Mouse (Mus musculus): ENCODE results near the gene Cdk2. TPM values are rescaled to one million over a fixed set of nuclear protein-coding genes. Genes with fewer than 3 reads are reported as not detected.
"Not testable (repeated sequence)": the region's sequence is repeated elsewhere in the genome, so short reads cannot be mapped to it uniquely, and the experiment has no call there.

Gene Cdk2
- 1 to 10 TPM; 3.8 to 5.3 TPM for total RNA-seq (2021)
- long read RNA-seq, experiment 1, partial matches to known transcripts = 0 of 3 reads
- long read RNA-seq, experiment 1, other reads (novel, unspliced or antisense) = 1 of 3 reads
- long read RNA-seq, experiment 2, partial matches to known transcripts = 0 of 4 reads
- long read RNA-seq, experiment 2, other reads (novel, unspliced or antisense) = 0 of 4 reads

DNA sequence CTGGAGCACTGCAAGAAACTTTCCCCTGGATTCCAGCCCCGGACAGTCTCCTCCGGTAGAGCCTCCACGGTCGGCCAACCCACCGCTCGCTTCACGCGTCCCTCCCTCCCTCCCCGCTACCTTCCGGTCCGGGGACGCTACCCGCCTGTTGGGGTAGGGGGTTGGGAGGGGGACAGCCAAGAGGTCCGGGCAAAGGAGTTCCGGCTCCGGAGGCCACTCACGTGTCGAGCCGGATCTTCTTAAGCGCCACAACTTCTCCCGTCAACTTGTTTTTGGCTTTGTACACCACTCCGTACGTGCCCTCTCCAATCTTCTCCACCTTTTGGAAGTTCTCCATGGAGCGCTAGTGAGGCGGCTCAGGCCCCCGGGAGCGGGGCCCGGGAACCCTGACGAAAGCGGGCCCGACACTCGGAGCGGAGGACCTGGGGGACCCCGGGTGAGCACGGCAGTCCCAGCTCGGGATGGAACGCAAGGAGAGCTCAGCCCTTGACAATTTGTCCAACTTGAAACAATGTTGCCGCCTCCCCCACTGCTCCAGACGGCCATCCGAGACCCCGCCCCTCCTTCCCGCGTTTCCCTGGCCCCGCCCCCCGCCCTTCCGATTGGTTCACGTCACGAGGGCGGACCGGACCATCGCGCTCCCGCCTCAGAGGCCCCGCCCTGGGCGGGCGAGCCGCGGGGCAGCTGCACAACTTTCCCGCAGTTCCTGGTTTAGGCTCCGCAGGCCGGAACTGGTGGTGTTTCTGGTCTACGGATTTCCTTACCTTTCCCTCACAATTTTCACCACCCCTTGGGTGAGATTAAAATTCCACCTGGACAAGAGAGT lies at the start of gene Cdk2:
Cdk2 (minus strand) TSS at position 541 of the 826 bp plus-strand sequence.
- peak; percentile 94 for DNase-seq

DNA sequence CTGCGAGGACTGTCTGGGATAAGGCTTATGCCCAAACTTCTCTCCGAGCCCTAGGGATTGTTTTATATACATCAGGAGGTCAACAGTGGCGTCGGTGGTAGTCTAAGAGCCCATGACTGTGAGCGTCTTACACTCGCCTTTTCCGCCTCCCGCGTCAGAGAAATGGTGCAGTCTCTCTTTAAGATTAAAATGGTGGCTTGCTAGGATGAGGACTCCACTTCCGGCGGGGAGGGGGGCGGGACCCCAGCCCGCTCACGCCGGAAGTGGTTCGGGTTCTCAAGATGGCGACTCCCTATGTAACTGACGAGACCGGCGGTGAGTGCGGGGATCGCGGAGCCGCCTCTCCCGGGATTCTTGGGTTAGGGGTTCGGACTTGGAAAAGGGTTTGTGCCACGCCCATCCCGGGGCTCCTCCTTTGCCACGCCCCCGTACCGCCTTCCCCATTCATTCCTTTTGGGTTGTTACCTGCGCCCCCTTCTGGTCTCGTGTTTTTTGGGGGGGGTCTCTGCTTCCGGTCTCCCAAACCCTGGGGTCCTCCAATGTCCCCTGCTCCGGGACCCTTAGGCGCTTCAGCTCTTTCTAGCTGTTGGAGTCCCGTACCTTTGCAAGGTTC lies 43.5 kb upstream of the Cdk2 start:
- peak; percentile 82 for DNase-seq

DNA sequence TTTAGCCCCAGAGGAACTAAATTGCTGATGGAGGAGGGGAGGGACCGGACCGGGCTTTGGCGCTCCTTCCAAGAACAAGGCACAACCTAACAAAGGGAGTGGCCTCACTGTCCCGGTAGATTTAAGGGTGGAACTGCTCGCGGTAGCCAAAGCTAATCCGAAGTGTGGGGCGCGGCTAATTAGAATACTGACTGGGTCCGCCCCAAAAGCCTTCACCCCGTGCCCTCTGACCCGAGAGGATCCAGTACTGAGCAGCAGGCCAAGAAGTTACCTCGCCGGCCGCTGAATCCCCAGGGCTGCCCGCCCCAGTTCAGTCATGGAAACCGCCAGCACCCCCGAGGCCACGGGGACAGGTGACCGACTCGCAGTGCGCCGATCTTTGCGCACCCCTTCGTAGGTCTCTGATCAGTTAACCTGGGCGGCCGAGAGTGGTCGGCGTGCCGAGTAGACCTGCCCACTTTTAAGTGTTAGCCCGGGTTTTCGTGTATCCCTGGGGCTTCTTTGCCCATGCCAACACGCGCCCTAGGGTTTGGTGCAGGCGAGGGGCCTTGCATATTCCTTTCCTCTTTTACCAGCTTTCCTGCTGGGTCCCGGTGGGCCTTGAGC lies 42.9 kb upstream of the Cdk2 start, which contains the start of gene Pym1:
Pym1 (plus strand) TSS at position 244 of the 606 bp plus-strand sequence.
- peak; percentile 81 for DNase-seq

DNA sequence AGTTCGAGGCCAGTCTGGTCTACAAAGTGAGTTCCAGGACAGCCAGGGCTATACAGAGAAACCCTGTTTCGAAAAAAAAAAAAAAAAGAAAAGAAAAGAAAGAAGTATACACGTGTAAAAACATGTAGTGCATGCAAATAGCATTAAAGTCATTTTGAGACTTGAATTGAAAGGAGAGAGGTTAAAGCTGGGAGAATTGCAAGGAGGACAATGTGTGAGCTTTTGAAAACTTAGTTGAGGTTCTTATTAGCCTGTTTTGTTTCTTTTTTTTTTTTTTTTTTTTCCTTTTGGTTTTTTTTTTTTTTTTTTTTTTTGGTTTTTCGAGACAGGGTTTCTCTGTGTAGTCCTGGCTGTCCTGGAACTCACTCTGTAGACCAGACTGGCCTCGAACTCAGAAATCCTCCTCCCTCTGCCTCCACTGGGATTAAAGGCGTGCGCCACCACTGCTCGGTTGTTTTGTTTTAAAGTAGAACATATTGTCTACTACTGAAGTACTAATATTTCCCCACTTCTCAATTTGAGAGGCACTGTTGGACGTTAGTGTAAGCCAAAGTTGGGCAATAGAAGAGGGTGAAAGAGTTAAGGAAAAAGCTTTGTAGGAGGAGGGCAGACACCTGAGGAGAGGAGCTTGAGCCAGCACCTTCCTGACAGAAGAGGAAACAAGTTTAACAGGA lies 42.3 kb upstream of the Cdk2 start:
- no peak for DNase-seq

DNA sequence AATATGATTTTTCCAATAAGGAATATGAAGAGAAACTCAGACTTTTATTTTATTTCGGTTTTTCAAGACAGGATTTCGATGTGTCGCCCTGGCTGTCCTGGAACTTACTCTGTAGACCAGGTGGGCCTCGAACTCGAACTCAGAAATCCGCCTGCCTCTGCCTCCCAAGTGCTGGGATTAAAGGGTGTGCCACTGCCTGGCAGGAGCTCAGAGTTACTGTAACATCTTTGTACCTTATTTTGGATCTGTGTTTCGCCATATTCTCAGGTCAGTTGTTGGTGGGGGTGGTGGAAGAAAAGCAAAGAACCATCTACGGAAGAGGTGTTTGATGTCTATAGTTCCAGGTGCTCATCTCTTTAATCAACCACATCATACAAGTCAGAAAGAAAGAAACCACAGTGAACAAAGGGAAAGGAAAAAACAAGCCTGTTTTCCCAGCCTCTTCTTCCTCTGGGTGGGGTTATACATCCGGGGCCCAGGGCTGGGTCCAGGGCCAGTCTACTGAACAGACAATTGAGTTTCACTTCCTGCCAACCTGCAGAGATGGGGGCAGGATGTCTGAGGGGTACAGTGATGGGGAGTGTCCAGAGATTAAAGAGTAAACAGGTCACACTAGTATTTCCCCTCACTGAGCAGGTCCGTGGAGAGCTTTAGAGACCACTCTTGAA lies 41.2 kb upstream of the Cdk2 start:
- peak; percentile 34 for DNase-seq

GRCm38 (mm10) chr10:128744680-128745601 lies 40.1 kb upstream of the Cdk2 start, which contains the start of gene Dgka:
Gene Dgka, minus strand, starts transcription at chr10:128744855.
- DNase-seq = peak; percentile 25

DNA sequence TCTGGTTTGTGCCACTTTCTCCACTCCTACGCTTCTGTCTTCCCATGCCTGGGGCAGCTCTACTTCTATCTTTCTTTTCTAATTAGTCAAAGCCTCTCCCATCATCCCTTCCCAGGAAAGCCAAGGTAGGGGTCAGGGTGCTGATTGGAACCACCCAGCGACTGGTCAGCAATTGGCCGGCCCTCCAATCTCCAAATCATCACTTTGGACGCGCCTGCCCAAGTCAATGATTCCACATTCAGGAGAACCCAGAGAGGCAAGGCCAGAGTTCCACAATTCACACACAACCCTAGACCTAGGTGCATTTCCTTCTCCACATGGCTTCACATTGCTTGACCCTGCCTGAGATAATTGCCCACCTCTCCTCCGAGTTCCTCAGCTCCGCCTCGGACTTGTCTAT lies 39.4 kb upstream of the Cdk2 start:
- DNase-seq = no peak

DNA sequence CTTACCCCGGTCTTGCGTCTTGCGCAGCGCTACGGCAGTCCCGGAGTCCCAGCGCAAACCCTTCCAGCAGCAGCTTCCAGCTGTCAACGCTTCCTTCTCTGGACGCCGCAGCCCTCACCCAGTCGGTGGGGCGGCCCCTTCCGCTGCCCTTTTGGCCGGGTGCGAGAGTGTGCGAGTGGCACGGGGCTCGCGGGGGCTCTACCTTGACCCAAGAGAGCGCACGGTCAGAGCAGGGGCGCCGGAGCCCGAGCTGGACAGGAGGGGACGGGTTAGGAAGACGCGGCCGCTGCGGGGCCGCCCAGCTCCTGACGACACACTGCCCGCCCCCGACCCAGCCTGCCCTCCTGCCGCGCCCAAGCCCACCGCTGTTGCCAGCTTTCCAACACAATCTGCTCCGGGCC lies 39.0 kb upstream of the Cdk2 start:
- DNase-seq = peak; percentile 71

DNA sequence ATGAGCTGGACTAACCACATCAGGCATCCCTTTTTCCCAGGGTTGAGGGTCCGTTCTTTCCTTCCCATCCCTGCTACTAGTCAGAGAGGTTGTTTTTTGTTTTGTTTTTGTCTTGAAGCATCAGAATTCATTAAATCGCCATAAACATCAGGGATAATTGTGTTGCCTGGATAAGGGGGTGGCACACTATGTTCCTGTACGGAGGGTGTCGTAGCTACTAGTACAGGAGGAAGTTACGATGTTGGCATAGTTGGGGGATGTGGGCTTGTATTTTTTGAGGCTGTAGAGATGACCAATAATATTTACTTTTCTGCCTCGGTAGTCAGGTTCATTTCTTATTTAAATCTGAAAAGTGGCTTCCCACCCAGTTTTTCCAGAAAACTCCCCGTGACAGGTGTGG lies 38.4 kb upstream of the Cdk2 start:
- DNase-seq = no peak

DNA sequence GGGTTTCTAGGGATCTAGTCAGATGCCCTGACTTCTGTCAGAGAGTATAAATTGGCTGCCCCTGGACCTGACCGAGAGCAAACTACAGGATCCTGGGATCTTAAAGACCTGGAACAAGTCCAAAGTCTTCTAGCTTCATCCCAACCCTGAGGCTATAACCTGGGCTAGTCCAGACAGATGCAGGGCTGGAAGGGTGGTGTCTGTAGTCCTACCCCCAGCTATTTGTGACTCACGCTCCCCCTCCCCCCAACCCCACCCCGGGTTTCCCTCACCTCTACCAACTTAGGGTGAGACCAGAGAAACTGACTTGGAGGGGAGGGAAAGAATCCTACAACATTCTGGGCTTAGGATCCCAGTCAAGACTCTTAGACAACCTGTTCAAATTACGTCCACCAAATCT lies 37.8 kb upstream of the Cdk2 start:
- DNase-seq = no peak

GRCm38 (mm10) chr10:128740296-128740695 lies 35.5 kb upstream of the Cdk2 start:
- DNase-seq = no peak

DNA sequence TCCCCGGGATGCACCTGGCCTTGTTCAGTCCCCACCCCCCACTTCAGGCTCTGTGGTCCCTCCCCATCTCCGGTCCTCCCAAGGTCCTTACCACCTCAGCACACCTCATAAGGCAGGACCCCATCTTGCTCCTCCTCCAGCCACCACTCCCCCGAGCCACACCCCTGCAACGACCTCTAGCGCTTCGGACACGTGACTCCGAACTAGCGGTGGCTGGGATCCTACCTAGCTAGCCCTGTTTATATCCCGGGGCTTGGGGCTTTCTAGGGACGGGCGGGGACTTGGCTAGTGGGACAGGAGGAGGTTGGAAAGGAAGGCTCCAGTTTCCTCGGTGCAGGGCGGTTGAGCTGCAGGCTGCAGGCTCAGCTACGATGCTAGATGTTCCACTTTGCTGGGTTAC lies 32.6 kb upstream of the Cdk2 start:
- no peak for DNase-seq

GRCm38 (mm10) chr10:128731992-128732391 lies 27.2 kb upstream of the Cdk2 start:
- DNase-seq = no peak

GRCm38 (mm10) chr10:128731002-128731433 lies 26.2 kb upstream of the Cdk2 start:
- peak; percentile 30 for DNase-seq

GRCm38 (mm10) chr10:128728059-128728458 lies 23.2 kb upstream of the Cdk2 start:
- no peak for DNase-seq

GRCm38 (mm10) chr10:128725466-128725865 lies 20.6 kb upstream of the Cdk2 start:
- DNase-seq = not testable (repeated sequence)

DNA sequence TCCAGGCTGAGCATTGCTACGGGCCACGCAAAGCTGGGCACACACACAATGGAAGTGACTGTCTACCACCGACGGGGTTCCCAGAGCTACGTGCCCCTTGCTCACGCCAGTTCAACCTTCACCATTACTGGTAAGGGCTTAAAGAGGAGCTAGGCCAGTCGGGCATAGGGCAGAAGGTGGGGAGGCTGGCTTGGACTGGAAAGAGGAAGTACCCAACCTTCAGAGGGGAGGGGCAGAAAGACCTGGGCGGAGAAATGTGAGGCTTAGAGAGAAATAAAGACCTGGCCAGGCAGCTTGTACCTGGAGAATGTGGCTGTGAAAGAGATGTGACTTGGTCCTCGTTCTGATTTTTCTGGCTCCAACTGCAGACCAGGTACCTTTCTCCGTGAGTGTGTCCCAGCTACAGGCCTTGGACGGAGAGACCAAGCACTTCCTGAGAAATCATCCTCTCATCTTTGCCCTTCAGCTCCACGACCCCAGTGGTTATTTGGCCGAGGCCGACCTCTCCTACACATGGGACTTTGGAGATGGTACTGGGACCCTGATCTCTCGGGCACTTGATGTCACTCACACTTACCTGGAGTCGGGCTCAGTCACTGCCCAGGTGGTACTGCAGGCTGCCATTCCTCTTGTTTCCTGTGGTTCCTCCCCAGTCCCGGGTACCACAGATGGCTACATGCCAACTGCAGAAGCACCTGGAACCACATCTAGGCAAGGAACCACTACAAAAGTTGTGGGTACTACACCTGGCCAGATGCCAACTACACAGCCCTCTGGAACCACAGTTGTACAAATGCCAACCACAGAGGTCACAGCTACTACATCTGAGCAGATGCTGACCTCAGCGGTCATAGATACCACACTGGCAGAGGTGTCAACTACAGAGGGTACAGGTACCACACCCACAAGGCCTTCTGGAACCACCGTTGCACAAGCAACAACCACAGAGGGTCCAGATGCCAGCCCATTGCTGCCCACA lies 11.0 kb upstream of the Cdk2 start:
- DNase-seq = no peak

DNA sequence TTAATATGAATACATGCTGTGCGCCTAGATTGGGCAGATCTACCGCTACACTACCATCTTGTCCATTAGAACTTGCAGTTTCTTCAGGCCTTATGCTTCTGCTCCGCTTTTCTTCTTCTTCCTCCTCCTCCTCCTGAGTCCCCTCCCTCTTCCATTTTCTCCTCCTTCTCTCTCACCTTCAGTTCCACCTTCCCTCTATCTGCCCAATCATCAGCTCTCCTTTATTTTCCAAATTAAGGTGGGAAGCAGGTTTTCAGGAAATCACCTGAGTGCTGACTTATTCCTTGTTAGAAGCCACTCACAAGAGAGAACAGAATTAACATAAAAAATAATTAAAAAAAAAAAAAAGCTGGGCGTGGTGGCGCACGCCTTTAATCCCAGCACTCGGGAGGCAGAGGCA lies 6.5 kb upstream of the Cdk2 start:
- DNase-seq = not testable (repeated sequence)

DNA sequence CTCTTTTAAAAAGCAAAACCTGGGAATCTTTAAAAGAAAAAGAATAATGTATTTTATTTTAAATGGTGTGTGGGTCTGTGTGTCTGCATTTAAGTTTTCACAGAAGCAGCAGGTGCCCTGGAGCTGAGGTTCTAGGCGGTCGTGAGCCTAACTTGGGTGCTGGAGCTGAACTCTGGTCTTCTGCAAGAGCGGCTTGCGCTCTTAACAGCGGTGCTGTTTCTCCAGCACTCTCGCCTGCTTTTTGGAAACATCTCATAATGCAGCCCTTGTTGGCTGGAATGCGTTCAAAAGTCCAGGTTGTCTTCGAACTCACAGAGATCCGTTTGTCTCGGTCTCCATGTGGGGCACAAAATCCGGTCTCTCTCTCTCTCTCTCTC lies 474 bp upstream of the Cdk2 start:
- DNase-seq = no peak

Measured in gastrocnemius, postnatal 25 days (tissue).